Mouse (Mus musculus) mesoderm, embryonic 11.5 days (tissue): Measurements from ENCODE around the gene Exoc3l.
"Not testable (repeated sequence)": the region's sequence is repeated elsewhere in the genome, so short reads cannot be mapped to it uniquely, and the experiment has no call there.

ENCODE experiments used
- DNase-seq: peaks from one replicate; pipeline ENCODE4 v3.0.0-alpha.2; 2012; ENCODE audit warnings: low read depth, low spot score

Exoc3l gene

GRCm38 (mm10) chr8:105292471-105292870 lies 3.4 kb downstream of the Exoc3l start:
- no peak for DNase-seq

GRCm38 (mm10) chr8:105291802-105292201 lies 4.1 kb downstream of the Exoc3l start:
- DNase-seq, result not testable (repeated sequence)

- DNase-seq, result not testable (repeated sequence)
These were observed 4.5 kb downstream of the Exoc3l start for GRCm38 (mm10) chr8:105291364-105291763.

GRCm38 (mm10) chr8:105290554-105291314 lies 5.2 kb downstream of the Exoc3l start:
- DNase-seq, result peak; percentile 94

- DNase-seq, result peak; percentile 74
These were observed 6.0 kb downstream of the Exoc3l start, which contains the start of gene 4931428F04Rik for GRCm38 (mm10) chr8:105289805-105290460. Gene 4931428F04Rik (minus strand): TSS chr8:105289864.

GRCm38 (mm10) chr8:105288958-105289732 lies 6.8 kb downstream of the Exoc3l start:
- DNase-seq, result peak; percentile 97

GRCm38 (mm10) chr8:105288231-105288630 lies 7.7 kb downstream of the Exoc3l start:
- DNase-seq, result no peak

- DNase-seq, result no peak
These were observed 9.0 kb downstream of the Exoc3l start for GRCm38 (mm10) chr8:105286907-105287306.

GRCm38 (mm10) chr8:105285514-105285913 lies 10.4 kb downstream of the Exoc3l start:
- no peak for DNase-seq

GRCm38 (mm10) chr8:105283074-105283473 lies 12.8 kb downstream of the Exoc3l start:
- no peak for DNase-seq

GRCm38 (mm10) chr8:105282239-105282638 lies 13.7 kb downstream of the Exoc3l start:
- DNase-seq, result no peak

GRCm38 (mm10) chr8:105281821-105282220 lies 14.1 kb downstream of the Exoc3l start:
- DNase-seq, result no peak

GRCm38 (mm10) chr8:105280567-105280966 lies 15.3 kb downstream of the Exoc3l start:
- DNase-seq, result no peak

- no peak for DNase-seq
These were observed 17.0 kb downstream of the Exoc3l start for GRCm38 (mm10) chr8:105278911-105279334.

- no peak for DNase-seq
These were observed 19.4 kb downstream of the Exoc3l start for GRCm38 (mm10) chr8:105276292-105277120.

- no peak for DNase-seq
These were observed 20.1 kb downstream of the Exoc3l start, which contains the start of gene Nol3 for GRCm38 (mm10) chr8:105275840-105276239. Gene Nol3 (plus strand): TSS chr8:105276140.

- DNase-seq, result no peak
These were observed 20.5 kb downstream of the Exoc3l start for GRCm38 (mm10) chr8:105275387-105275786.

GRCm38 (mm10) chr8:105270916-105271186 lies 25.1 kb downstream of the Exoc3l start:
- DNase-seq, result no peak

GRCm38 (mm10) chr8:105270101-105270915 lies 25.6 kb downstream of the Exoc3l start:
- no peak for DNase-seq

GRCm38 (mm10) chr8:105269461-105269947 lies 26.4 kb downstream of the Exoc3l start, which contains the start of gene Hsf4:
Gene Hsf4 (plus strand): TSS chr8:105269801.
- DNase-seq, result no peak
